Mouse (Mus musculus) heart, embryonic 11.5 days (tissue): Measurements from ENCODE around the gene Ptpn1. TPM values are rescaled to one million over a fixed set of nuclear protein-coding genes. Genes with fewer than 3 reads are reported as not detected.
A peak's percentile ranks its signal among the peaks of the same experiment; 100 is the strongest.

Source experiments
- ATAC-seq: fragments of 200-750 bp; cut with Nextera tagmentation; replicated peaks from 2 replicates; pipeline ENCODE4 v1.8.0; 2017; ENCODE audit warnings: moderate library complexity; ENCODE audit not compliant: insufficient number of reproducible peaks, low FRiP score, low TSS enrichment
- H3K27ac ChIP-seq: fragments of 300-500 bp; sonication (generic); 2 replicates; pipeline ENCODE4 v1.5.1; 2014; ENCODE audit warnings: mild to moderate bottlenecking, low read depth, low read length
- H3K27me3 ChIP-seq: fragments of 300-500 bp; sonication (generic); 2 replicates; pipeline ENCODE4 v1.6.1; 2014; ENCODE audit warnings: mild to moderate bottlenecking, low read length, mixed read lengths; ENCODE audit not compliant: control insufficient read depth, insufficient read depth
- H3K36me3 ChIP-seq: fragments of 300-500 bp; sonication (generic); 2 replicates; pipeline ENCODE4 v1.6.1; 2014; ENCODE audit warnings: mild to moderate bottlenecking, low read length, moderate library complexity, mixed read lengths; ENCODE audit not compliant: control insufficient read depth, insufficient read depth
- H3K4me1 ChIP-seq: fragments of 300-500 bp; sonication (generic); 2 replicates; pipeline ENCODE4 v1.6.1; 2014; ENCODE audit warnings: low read length; ENCODE audit not compliant: control insufficient read depth, insufficient read depth
- H3K4me2 ChIP-seq: fragments of 300-500 bp; sonication (generic); 2 replicates; pipeline ENCODE4 v1.6.1; 2014; ENCODE audit warnings: mild to moderate bottlenecking, moderate library complexity
- H3K4me3 ChIP-seq: fragments of 300-500 bp; sonication (generic); 2 replicates; pipeline ENCODE4 v1.5.1; 2014; ENCODE audit warnings: low read depth, low read length
- H3K9ac ChIP-seq: fragments of 300-500 bp; sonication (generic); 2 replicates; pipeline ENCODE4 v1.6.1; 2014; ENCODE audit warnings: mild to moderate bottlenecking, low read depth, low read length, moderate library complexity
- H3K9me3 ChIP-seq: fragments of 300-500 bp; sonication (generic); replicated peaks from 2 replicates; pipeline ENCODE4 v1.6.1; 2016; ENCODE audit warnings: low read length; ENCODE audit not compliant: control insufficient read depth
- WGBS: fragments of 180-500 bp; shearing (Covaris S2); extraction: QIAGEN DNeasy Blood & Tissue Kit; methylation state at CpG from one replicate; pipeline ENCODE4 v1.1.7; 2014; ENCODE audit not compliant: insufficient replicate concordance; 5-methylcytosine and 5-hydroxymethylcytosine counted together
- polyA plus RNA-seq: library from polyadenylated mRNA; unstranded; fragments of >200 nt; fragmentation: Nextera tagmentation; extraction: Ambion mirVana; gene quantifications from 2 replicates; pipeline ENCODE4 v1.2.1, GENCODE M21; 2014

Gene Ptpn1
- polyA plus RNA-seq, 1 experiment from 2014 or later: 46.7 TPM

GRCm38 (mm10) chr2:167962347-167962746 lies 30.5 kb downstream of the Ptpn1 start:
- Histone ChIP-seq H3K4me2 (no peak overlapping the region), H3K9ac (no peak overlapping the region), H3K27me3 (no peaks in the 10 kb centered on the region), H3K4me1 (peaks cover 54% of the 10 kb centered on the region), H3K4me3 (no peak overlapping the region), H3K9me3 (no peaks in the 10 kb centered on the region), H3K36me3 (peaks cover 7% of the 10 kb centered on the region), H3K27ac (peak overlapping the region; percentile 4; the same call in 1 of the 2 replicates)
- no peak for ATAC-seq
- WGBS: 81% methylated on average over 6 of the region's 6 CpGs

GRCm38 (mm10) chr2:167963176-167963575 lies 31.3 kb downstream of the Ptpn1 start:
- no peaks in the 10 kb centered on the region for H3K27me3 ChIP-seq
- no peaks in the 10 kb centered on the region for H3K9me3 ChIP-seq
- no peak overlapping the region for H3K4me2 ChIP-seq
- peaks cover 46% of the 10 kb centered on the region for H3K4me1 ChIP-seq
- peaks cover 13% of the 10 kb centered on the region for H3K36me3 ChIP-seq
- H3K4me3 ChIP-seq: no peak overlapping the region
- no peak for ATAC-seq
- 49% methylated on average over 4 of the region's 4 CpGs for WGBS
- H3K9ac ChIP-seq: no peak overlapping the region
- peak overlapping the region; percentile 32 for H3K27ac ChIP-seq

- peaks cover 39% of the 10 kb centered on the region for H3K4me1 ChIP-seq
- peaks cover 16% of the 10 kb centered on the region for H3K36me3 ChIP-seq
Measured at GRCm38 (mm10) chr2:167963778-167964300, 32.0 kb downstream of the Ptpn1 start.

GRCm38 (mm10) chr2:167964320-167964719 lies 32.5 kb downstream of the Ptpn1 start:
- ATAC-seq: no peak
- no peak overlapping the region for H3K27ac ChIP-seq
- peaks cover 16% of the 10 kb centered on the region for H3K36me3 ChIP-seq
- 75% methylated on average over 9 of the region's 9 CpGs for WGBS
- peaks cover 35% of the 10 kb centered on the region for H3K4me1 ChIP-seq
- H3K9ac ChIP-seq: no peak overlapping the region
- H3K27me3 ChIP-seq: no peaks in the 10 kb centered on the region
- H3K9me3 ChIP-seq: no peaks in the 10 kb centered on the region
- H3K4me2 ChIP-seq: no peak overlapping the region
- H3K4me3 ChIP-seq: no peak overlapping the region

More at GRCm38 (mm10) chr2:167963778-167964300, 32.0 kb downstream of the Ptpn1 start:
- Histone ChIP-seq H3K27me3 (no peaks in the 10 kb centered on the region), H3K4me2 (no peak overlapping the region), H3K9me3 (no peaks in the 10 kb centered on the region), H3K9ac (no peak overlapping the region), H3K27ac (peak overlapping the region; percentile 32; the same call in 1 of the 2 replicates), H3K4me3 (no peak overlapping the region)
- ATAC-seq: no peak
- WGBS: 83% methylated on average over 9 of the region's 9 CpGs

GRCm38 (mm10) chr2:167965911-167966310 lies 34.1 kb downstream of the Ptpn1 start:
- no peaks in the 10 kb centered on the region for H3K27me3 ChIP-seq
- no peaks in the 10 kb centered on the region for H3K9me3 ChIP-seq
- peaks cover 19% of the 10 kb centered on the region for H3K4me1 ChIP-seq
- peaks cover 20% of the 10 kb centered on the region for H3K36me3 ChIP-seq
- no peak overlapping the region for H3K27ac ChIP-seq
- H3K4me2 ChIP-seq: no peak overlapping the region
- H3K4me3 ChIP-seq: no peak overlapping the region
- no peak overlapping the region for H3K9ac ChIP-seq
- WGBS: 94% methylated on average over 3 of the region's 3 CpGs
- ATAC-seq: no peak

- Histone ChIP-seq H3K36me3 (peaks cover 23% of the 10 kb centered on the region), H3K4me3 (no peak overlapping the region), H3K27me3 (no peaks in the 10 kb centered on the region), H3K9me3 (no peaks in the 10 kb centered on the region), H3K27ac (no peak overlapping the region), H3K4me1 (peaks cover 27% of the 10 kb centered on the region), H3K9ac (no peak overlapping the region), H3K4me2 (no peak overlapping the region)
- 91% methylated on average over 7 of the region's 7 CpGs for WGBS
- ATAC-seq: no peak
Measured at GRCm38 (mm10) chr2:167968504-167968903, 36.6 kb downstream of the Ptpn1 start.

GRCm38 (mm10) chr2:167969851-167970541 lies 38.1 kb downstream of the Ptpn1 start:
- Histone ChIP-seq H3K9ac (no peak overlapping the region), H3K4me1 (peaks cover 31% of the 10 kb centered on the region), H3K36me3 (peaks cover 31% of the 10 kb centered on the region), H3K27me3 (no peaks in the 10 kb centered on the region), H3K27ac (no peak overlapping the region), H3K4me3 (no peak overlapping the region), H3K4me2 (no peak overlapping the region), H3K9me3 (no peaks in the 10 kb centered on the region)
- WGBS: 89% methylated on average over 10 of the region's 10 CpGs
- ATAC-seq: no peak

GRCm38 (mm10) chr2:167972146-167972545 lies 40.3 kb downstream of the Ptpn1 start:
- Histone ChIP-seq H3K4me3 (no peak overlapping the region), H3K36me3 (peaks cover 41% of the 10 kb centered on the region), H3K27ac (peak overlapping the region; percentile 0; the same call in 1 of the 2 replicates), H3K27me3 (no peaks in the 10 kb centered on the region), H3K4me2 (no peak overlapping the region), H3K9me3 (no peaks in the 10 kb centered on the region), H3K9ac (no peak overlapping the region), H3K4me1 (peaks cover 31% of the 10 kb centered on the region)
- 39% methylated on average over 5 of the region's 5 CpGs for WGBS
- no peak for ATAC-seq

GRCm38 (mm10) chr2:167972809-167973208 lies 41.0 kb downstream of the Ptpn1 start:
- peaks cover 41% of the 10 kb centered on the region for H3K36me3 ChIP-seq
- no peak overlapping the region for H3K9ac ChIP-seq
- 0% methylated on average over 1 of the region's 1 CpGs for WGBS
- peak overlapping the region; percentile 54 for H3K27ac ChIP-seq
- H3K4me3 ChIP-seq: no peak overlapping the region
- H3K4me1 ChIP-seq: peaks cover 31% of the 10 kb centered on the region
- no peaks in the 10 kb centered on the region for H3K27me3 ChIP-seq
- no peaks in the 10 kb centered on the region for H3K9me3 ChIP-seq
- no peak for ATAC-seq
- no peak overlapping the region for H3K4me2 ChIP-seq
